Mouse (Mus musculus) midbrain, embryonic 13.5 days (tissue): ENCODE measurements around the gene Dkkl1. TPM values are rescaled to one million over a fixed set of nuclear protein-coding genes. Genes with fewer than 3 reads are reported as not detected.

Source experiments
- ATAC-seq: fragments of 200-750 bp; cut with Nextera tagmentation; 2 replicates; pipeline ENCODE4 v1.8.0; 2017; ENCODE audit warnings: mild to moderate bottlenecking, moderate TSS enrichment, moderate library complexity
- H3K27ac ChIP-seq: fragments of 300-500 bp; sonication (generic); 2 replicates; pipeline ENCODE4 v1.5.1; 2015; ENCODE audit warnings: inconsistent platforms, mild to moderate bottlenecking, moderate library complexity
- H3K27me3 ChIP-seq: fragments of 300-500 bp; sonication (generic); 2 replicates; pipeline ENCODE4 v1.6.1; 2015; ENCODE audit warnings: mild to moderate bottlenecking, inconsistent platforms
- H3K36me3 ChIP-seq: fragments of 300-500 bp; sonication (generic); 2 replicates; pipeline ENCODE4 v1.6.1; 2015; ENCODE audit warnings: mild to moderate bottlenecking, inconsistent platforms
- H3K4me1 ChIP-seq: fragments of 300-500 bp; sonication (generic); replicated peaks from 2 replicates; pipeline ENCODE4 v1.6.1; 2015; ENCODE audit warnings: inconsistent platforms
- H3K4me2 ChIP-seq: fragments of 300-500 bp; sonication (generic); replicated peaks from 2 replicates; pipeline ENCODE4 v1.6.1; 2015; ENCODE audit warnings: moderate library complexity, mild to moderate bottlenecking, inconsistent platforms
- H3K4me3 ChIP-seq: fragments of 300-500 bp; sonication (generic); replicated peaks from 2 replicates; pipeline ENCODE4 v1.5.1; 2015; ENCODE audit warnings: mild to moderate bottlenecking, inconsistent platforms
- H3K9ac ChIP-seq: fragments of 300-500 bp; sonication (generic); replicated peaks from 2 replicates; pipeline ENCODE4 v1.6.1; 2015; ENCODE audit warnings: mild to moderate bottlenecking, inconsistent platforms
- H3K9me3 ChIP-seq: fragments of 300-500 bp; sonication (generic); 2 replicates; pipeline ENCODE4 v1.6.1; 2016; ENCODE audit warnings: mild to moderate bottlenecking, inconsistent platforms
- WGBS: fragments of 180-500 bp; shearing (Covaris S2); methylation state at CpG from one replicate; pipeline ENCODE4 v1.1.7; 2015; 5-methylcytosine and 5-hydroxymethylcytosine counted together
- polyA plus RNA-seq: library from polyadenylated mRNA; unstranded; fragments of >200 nt; fragmentation: Nextera tagmentation; extraction: Ambion mirVana; gene quantifications from 2 replicates; pipeline ENCODE4 v1.2.1, GENCODE M21; 2015

Dkkl1 gene
- polyA plus RNA-seq, 1 experiment from 2014 or later = 1.6 TPM

GRCm38 (mm10) chr7:45198435-45198834 is 13.5 kb downstream of the Dkkl1 start:
- no peaks in the 10 kb centered on the region for H3K9me3 ChIP-seq
- H3K36me3 ChIP-seq = no peaks in the 10 kb centered on the region
- H3K9ac ChIP-seq = peak overlapping the region; percentile 25; the same call in 1 of the 2 replicates
- 10% methylated on average over 5 of the region's 5 CpGs for WGBS
- H3K4me2 ChIP-seq = no peak overlapping the region
- no peak overlapping the region for H3K4me3 ChIP-seq
- peaks cover 13% of the 10 kb centered on the region; the same call in 1 of the 2 replicates for H3K4me1 ChIP-seq
- peaks cover 21% of the 10 kb centered on the region for H3K27me3 ChIP-seq
- H3K27ac ChIP-seq = no peak overlapping the region
- ATAC-seq = peak; percentile 70

- 76% methylated on average over 5 of the region's 5 CpGs for WGBS
Measured at GRCm38 (mm10) chr7:45196994-45197393, 15.0 kb downstream of the Dkkl1 start.

GRCm38 (mm10) chr7:45196176-45196535 is 15.8 kb downstream of the Dkkl1 start:
- H3K27me3 ChIP-seq = peaks cover 12% of the 10 kb centered on the region

More at GRCm38 (mm10) chr7:45196994-45197393, 15.0 kb downstream of the Dkkl1 start:
- H3K36me3 ChIP-seq = no peaks in the 10 kb centered on the region
- H3K27ac ChIP-seq = no peak overlapping the region
- H3K9ac ChIP-seq = no peak overlapping the region; the same call in 1 of the 2 replicates
- ATAC-seq = no peak
- no peak overlapping the region for H3K4me2 ChIP-seq
- no peaks in the 10 kb centered on the region for H3K9me3 ChIP-seq
- H3K4me1 ChIP-seq = peaks cover 15% of the 10 kb centered on the region
- H3K4me3 ChIP-seq = no peak overlapping the region
- H3K27me3 ChIP-seq = peaks cover 12% of the 10 kb centered on the region

GRCm38 (mm10) chr7:45195341-45196175 is 16.4 kb downstream of the Dkkl1 start:
- Histone ChIP-seq H3K27ac (no peak overlapping the region), H3K9me3 (no peaks in the 10 kb centered on the region), H3K4me2 (no peak overlapping the region), H3K4me1 (peaks cover 18% of the 10 kb centered on the region), H3K4me3 (no peak overlapping the region), H3K36me3 (no peaks in the 10 kb centered on the region), H3K9ac (no peak overlapping the region), H3K27me3 (peaks cover 11% of the 10 kb centered on the region)
- WGBS = 63% methylated on average over 13 of the region's 13 CpGs
- ATAC-seq = no peak

More at GRCm38 (mm10) chr7:45196176-45196535, 15.8 kb downstream of the Dkkl1 start:
- Histone ChIP-seq H3K9me3 (no peaks in the 10 kb centered on the region), H3K4me3 (no peak overlapping the region), H3K4me1 (peaks cover 18% of the 10 kb centered on the region), H3K27ac (no peak overlapping the region), H3K4me2 (no peak overlapping the region), H3K9ac (no peak overlapping the region), H3K36me3 (no peaks in the 10 kb centered on the region)
- ATAC-seq = no peak
- 75% methylated on average over 4 of the region's 4 CpGs for WGBS

- Histone ChIP-seq H3K27ac (no peak overlapping the region), H3K4me3 (no peak overlapping the region), H3K9ac (no peak overlapping the region), H3K9me3 (no peaks in the 10 kb centered on the region), H3K36me3 (no peaks in the 10 kb centered on the region), H3K27me3 (peaks cover 24% of the 10 kb centered on the region), H3K4me1 (peaks cover 18% of the 10 kb centered on the region), H3K4me2 (no peak overlapping the region)
- 71% methylated on average over 17 of the region's 17 CpGs for WGBS
- ATAC-seq = no peak
Measured at GRCm38 (mm10) chr7:45193871-45194785, 17.8 kb downstream of the Dkkl1 start.

- 67% methylated on average over 4 of the region's 5 CpGs for WGBS
- H3K27me3 ChIP-seq = peaks cover 31% of the 10 kb centered on the region
Measured at GRCm38 (mm10) chr7:45193406-45193805, 18.5 kb downstream of the Dkkl1 start.

GRCm38 (mm10) chr7:45192585-45193310 is 19.2 kb downstream of the Dkkl1 start:
- Histone ChIP-seq H3K4me2 (no peak overlapping the region), H3K36me3 (no peaks in the 10 kb centered on the region), H3K27ac (no peak overlapping the region), H3K27me3 (peaks cover 32% of the 10 kb centered on the region), H3K9me3 (no peaks in the 10 kb centered on the region), H3K4me3 (no peak overlapping the region), H3K4me1 (peaks cover 12% of the 10 kb centered on the region), H3K9ac (0 out of 2 replicates have a peak overlapping the region, but pooled peaks have one; percentile 19)
- no peak for ATAC-seq
- WGBS = 87% methylated on average over 7 of the region's 7 CpGs

More at GRCm38 (mm10) chr7:45193406-45193805, 18.5 kb downstream of the Dkkl1 start:
- Histone ChIP-seq H3K4me3 (no peak overlapping the region), H3K4me2 (no peak overlapping the region), H3K9me3 (no peaks in the 10 kb centered on the region), H3K36me3 (no peaks in the 10 kb centered on the region), H3K27ac (no peak overlapping the region), H3K9ac (0 out of 2 replicates have a peak overlapping the region, but pooled peaks have one; percentile 19), H3K4me1 (peaks cover 14% of the 10 kb centered on the region)
- no peak for ATAC-seq

GRCm38 (mm10) chr7:45191803-45192363 is 20.1 kb downstream of the Dkkl1 start:
- Histone ChIP-seq H3K9me3 (no peaks in the 10 kb centered on the region), H3K27me3 (peaks cover 35% of the 10 kb centered on the region), H3K9ac (0 out of 2 replicates have a peak overlapping the region, but pooled peaks have one; percentile 12), H3K36me3 (no peaks in the 10 kb centered on the region), H3K4me2 (no peak overlapping the region), H3K4me3 (no peak overlapping the region), H3K4me1 (peaks cover 12% of the 10 kb centered on the region), H3K27ac (no peak overlapping the region)
- 29% methylated on average over 8 of the region's 8 CpGs for WGBS
- no peak for ATAC-seq

- peaks cover 42% of the 10 kb centered on the region for H3K27me3 ChIP-seq
- no peak overlapping the region for H3K9ac ChIP-seq
- 87% methylated on average over 2 of the region's 2 CpGs for WGBS
- no peak overlapping the region for H3K4me2 ChIP-seq
- no peak overlapping the region for H3K27ac ChIP-seq
- ATAC-seq = no peak
- no peaks in the 10 kb centered on the region for H3K9me3 ChIP-seq
- no peak overlapping the region for H3K4me3 ChIP-seq
- no peaks in the 10 kb centered on the region for H3K36me3 ChIP-seq
- H3K4me1 ChIP-seq = peaks cover 14% of the 10 kb centered on the region
Measured at GRCm38 (mm10) chr7:45191161-45191560, 20.8 kb downstream of the Dkkl1 start.

- H3K4me3 ChIP-seq = no peak overlapping the region
- no peak overlapping the region for H3K27ac ChIP-seq
- WGBS = 93% methylated on average over 6 of the region's 6 CpGs
- H3K9ac ChIP-seq = no peak overlapping the region
- no peaks in the 10 kb centered on the region for H3K9me3 ChIP-seq
- no peaks in the 10 kb centered on the region for H3K36me3 ChIP-seq
- ATAC-seq = no peak
- H3K4me1 ChIP-seq = peaks cover 20% of the 10 kb centered on the region
- no peak overlapping the region for H3K4me2 ChIP-seq
- H3K27me3 ChIP-seq = peaks cover 51% of the 10 kb centered on the region
Measured at GRCm38 (mm10) chr7:45190186-45190585, 21.8 kb downstream of the Dkkl1 start.

- H3K4me3 ChIP-seq = no peak overlapping the region
- H3K9ac ChIP-seq = no peak overlapping the region
- peaks cover 24% of the 10 kb centered on the region for H3K4me1 ChIP-seq
- H3K27ac ChIP-seq = no peak overlapping the region
- H3K27me3 ChIP-seq = peaks cover 53% of the 10 kb centered on the region
- no peak overlapping the region for H3K4me2 ChIP-seq
- ATAC-seq = no peak
- no peaks in the 10 kb centered on the region for H3K9me3 ChIP-seq
- WGBS = 71% methylated on average over 16 of the region's 16 CpGs
- no peaks in the 10 kb centered on the region for H3K36me3 ChIP-seq
Measured at GRCm38 (mm10) chr7:45189600-45189999, 22.3 kb downstream of the Dkkl1 start.
